Mouse (Mus musculus) ES-Bruce4 (cell line): ENCODE results near the gene Sult5a1.

Experiments used
- CTCF ChIP-seq: IDR thresholded peaks from one replicate; pipeline ENCODE4 v1.8.1; 2011; ENCODE audit warnings: low read depth, low read length
- EP300 ChIP-seq: IDR thresholded peaks from 2 replicates; pipeline ENCODE4 v1.6.1; 2011; ENCODE audit warnings: low read depth, low read length; ENCODE audit not compliant: insufficient read depth

DNA sequence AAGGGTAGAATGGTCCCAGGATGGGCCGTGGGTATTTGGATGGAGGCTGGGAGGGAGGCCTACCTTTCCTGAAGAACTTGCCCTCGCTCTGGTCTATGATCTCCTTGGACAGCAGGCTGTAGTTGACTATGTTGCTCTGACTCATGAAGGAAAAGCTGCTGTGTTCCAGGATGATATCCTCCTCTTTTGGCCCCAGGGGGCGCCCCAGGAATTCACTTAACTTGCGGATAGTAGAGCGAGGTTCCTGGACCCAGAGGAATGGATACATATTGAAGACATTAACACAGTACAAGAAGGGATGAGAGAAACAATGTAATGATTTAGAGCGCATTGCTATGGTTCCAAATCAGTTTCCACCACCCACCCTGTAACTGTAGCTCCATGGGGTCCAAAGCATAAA is 12.8 kb downstream of the Sult5a1 start:
- peak; percentile 39 for TF ChIP-seq CTCF
- no peak for TF ChIP-seq EP300
